Mouse (Mus musculus) bone marrow macrophage, adult 2 months (primary cell): Measurements from ENCODE around the gene Nr1i2.

ENCODE experiments used
- CTCF ChIP-seq: IDR thresholded peaks from 2 replicates; pipeline ENCODE4 v1.5.1; 2012; ENCODE audit warnings: low read depth, mild to moderate bottlenecking, low read length, moderate library complexity
- POLR2A ChIP-seq: IDR thresholded peaks from 2 replicates; pipeline ENCODE4 v1.6.1; 2012; ENCODE audit warnings: mild to moderate bottlenecking, low read depth, low read length, borderline replicate concordance

DNA sequence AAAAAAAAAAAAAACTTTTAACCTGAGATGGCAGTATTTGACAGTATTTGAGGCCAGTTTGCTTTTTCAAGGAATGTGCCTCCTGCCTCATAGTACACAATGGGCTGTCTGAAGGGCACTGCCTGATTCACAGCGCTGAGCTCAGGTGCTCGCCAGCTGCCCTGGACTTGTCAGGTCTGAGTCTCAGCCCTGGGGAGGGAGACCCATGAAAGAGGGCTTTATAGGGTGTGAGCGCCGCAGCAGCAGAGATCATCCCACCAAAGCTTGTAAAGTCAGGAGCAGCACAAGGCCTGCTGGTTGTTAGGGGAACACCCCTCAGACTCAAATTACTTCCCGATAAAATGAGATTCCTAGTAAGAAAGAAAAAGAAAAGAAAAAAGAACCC, 12.6 kb upstream of the Nr1i2 start:
- TF ChIP-seq CTCF, result no peak
- TF ChIP-seq POLR2A, result no peak
